Mouse (Mus musculus): Measurements from ENCODE around the gene Fam3a. TPM values are rescaled to one million over a fixed set of nuclear protein-coding genes. Genes with fewer than 3 reads are reported as not detected.
"Not testable (repeated sequence)": the region's sequence is repeated elsewhere in the genome, so short reads cannot be mapped to it uniquely, and the experiment has no call there.

Fam3a gene
- polyA plus RNA-seq (2017; shearing (Covaris generic)), result 10 to 100 TPM; 28.6 to 47.0 TPM

DNA sequence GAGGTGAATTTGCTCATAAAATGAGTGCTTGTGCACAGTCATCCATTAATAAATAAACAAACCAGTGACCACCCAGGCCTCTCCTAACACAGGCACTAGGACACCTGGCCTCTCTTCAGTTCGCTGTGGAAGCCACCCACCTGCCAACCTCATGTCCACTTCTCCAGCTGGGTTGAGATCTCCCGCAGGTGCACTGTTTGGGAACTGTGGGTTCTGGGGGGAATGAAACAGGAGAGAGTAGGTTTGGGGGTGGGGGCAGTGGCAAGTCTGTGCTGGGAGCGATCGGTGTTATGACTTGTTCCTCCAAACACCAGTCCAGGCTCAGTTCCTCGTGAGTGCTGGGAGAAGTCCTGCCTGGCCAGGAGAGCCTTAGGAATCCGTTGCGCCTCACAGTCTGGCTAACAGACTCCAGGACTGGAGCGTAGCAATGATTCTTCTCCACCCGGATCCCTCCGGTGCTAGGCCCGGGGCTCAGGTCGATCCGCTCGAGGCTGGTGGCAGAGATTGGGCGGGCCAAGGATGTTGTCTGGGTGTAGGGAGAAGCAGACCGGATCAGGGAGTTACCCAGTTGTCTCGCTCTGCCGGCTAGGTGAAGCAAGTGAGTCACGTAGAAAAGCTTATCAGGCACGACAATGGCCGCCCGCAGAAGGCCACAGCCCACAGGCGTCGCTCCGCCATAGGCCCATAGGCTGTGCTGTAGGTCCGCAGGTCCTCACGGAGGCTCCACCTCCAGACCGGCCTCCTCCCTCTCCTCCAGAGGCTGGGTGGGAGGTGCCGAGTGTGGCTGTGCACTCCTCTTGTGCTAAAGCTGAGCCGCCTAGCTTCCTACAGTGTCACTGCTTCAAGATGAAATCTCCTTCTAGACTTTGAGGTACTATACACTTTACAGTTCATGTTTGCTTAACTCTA, at the start of gene Fam3a, which contains the start of gene Ikbkg:
Gene Fam3a (minus strand): TSS at position 738 of the 909 bp plus-strand sequence.
Gene Ikbkg (plus strand): TSS at position 756 of the 909 bp plus-strand sequence.
- ATAC-seq, result peak; percentile 99

DNA sequence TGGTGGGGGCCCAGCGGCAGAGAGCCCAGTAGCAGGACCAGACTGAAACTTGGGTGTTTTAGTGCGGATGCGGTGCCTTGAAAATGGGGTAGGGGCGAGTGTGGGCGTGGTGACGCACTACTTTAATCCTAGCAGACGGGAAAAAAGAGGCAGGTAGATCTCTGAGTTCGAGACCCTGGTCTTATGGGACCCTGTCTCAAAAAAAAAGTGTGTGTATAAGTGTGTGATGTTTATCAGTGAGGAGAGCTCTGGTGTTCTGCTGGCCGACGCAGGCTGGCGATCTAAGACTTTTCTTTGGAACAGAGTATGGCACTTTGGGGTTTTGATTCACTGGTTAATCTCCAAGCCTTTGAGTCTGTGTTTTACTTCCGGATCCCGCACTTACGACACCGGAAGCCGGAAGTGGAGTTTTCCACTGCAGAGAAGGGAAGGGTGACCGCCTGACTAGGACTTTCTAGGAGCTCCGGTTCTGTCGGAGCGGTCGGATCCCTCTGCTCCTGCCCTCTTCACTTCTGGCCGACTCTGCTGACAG, 36.3 kb upstream of the Fam3a start:
- peak; percentile 71 for ATAC-seq

DNA sequence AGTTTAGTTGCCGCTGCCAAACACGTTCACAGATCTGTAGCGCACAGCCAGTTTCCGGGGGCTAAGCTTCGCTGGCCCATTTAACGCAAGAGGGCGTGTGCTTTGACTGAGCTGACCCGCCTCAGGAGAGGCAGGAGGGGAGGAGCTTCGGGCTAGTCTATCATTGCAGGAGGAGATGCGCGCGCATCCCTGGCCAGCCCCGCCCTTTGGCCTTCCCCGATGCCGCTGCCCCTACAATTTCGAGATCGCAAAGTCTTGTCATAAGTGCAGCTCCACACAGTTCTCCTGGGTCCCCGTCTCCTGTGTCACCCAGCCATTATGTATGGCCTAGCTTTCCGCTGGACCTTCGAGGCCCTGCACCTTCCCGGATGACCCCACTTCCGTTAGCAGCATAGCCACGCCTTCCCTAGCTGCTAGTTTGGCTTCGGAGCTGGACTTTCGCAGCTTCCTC, 35.8 kb upstream of the Fam3a start, which contains the start of gene G6pdx:
Gene G6pdx (minus strand): TSS at position 369 of the 451 bp plus-strand sequence.
- peak; percentile 83 for ATAC-seq

DNA sequence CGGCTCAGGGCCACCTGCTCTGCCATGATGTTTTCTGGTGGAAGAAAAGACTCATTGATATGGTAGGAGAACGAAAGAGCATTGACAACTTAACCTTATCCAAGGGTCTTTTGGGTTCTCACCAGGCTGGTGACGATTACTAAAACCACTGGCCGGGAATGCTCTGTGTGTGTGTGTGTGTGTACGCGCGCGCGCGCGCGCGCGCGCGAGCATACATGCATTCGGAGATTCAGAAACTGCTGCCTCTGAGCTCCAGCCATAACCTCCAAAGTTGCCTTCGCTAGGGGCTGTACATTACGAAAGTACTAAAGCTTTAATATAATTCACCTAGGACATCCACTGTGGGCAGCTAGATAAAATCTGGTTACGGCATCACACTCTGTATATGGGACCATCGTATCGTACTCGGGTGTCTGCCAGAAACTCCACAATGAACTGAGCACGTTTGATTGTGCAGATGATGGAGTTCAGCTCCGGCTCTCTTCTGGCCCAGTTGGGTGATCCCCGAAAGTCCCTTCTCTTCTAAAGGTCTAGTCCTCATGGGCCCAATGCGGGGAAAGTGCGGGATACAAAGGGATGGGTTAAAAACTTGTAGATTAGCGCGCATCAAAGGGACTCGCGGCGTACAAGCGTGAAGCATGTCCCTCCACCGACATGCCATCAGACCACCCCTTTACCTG, 35.2 kb upstream of the Fam3a start:
- ATAC-seq, result peak; percentile 27

DNA sequence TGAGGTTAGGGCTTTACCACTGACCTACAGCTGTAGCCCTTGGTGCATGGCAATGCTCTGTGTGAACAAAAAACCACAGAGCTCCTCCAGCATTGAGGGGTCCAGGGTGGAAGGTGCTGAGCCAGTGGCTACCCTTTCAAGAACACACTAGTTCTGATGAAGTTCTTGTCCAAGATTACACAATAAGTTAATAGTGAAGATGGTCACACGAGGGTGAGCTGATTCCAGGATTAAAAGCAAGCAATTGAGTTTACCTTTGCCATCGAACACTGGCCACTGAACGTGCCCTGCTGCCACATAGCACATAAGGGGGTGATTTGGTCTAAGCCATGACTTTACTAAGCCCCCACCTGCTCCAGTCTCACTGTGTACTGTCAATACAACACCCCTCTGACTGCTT, 34.0 kb upstream of the Fam3a start:
- no peak for ATAC-seq

DNA sequence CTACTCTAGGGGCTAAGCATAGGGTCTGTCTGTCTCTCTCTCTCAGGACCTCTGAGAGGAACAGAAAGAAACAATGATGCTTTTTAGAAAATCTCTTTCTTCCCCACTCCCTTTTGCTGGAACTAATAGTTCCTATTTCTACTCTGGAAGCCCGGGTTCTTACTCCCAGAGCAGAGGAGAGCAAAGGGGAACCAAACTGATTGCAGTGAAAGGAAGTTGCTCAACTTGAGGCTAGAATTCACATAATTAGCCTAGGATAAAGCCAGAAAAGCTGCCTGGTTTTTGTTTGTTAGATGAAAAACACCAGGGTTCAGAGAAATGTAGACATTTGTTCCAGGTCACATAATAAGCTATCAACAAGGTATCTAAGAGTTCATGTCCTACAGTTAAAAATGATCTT, 33.2 kb upstream of the Fam3a start:
- ATAC-seq, result no peak

DNA sequence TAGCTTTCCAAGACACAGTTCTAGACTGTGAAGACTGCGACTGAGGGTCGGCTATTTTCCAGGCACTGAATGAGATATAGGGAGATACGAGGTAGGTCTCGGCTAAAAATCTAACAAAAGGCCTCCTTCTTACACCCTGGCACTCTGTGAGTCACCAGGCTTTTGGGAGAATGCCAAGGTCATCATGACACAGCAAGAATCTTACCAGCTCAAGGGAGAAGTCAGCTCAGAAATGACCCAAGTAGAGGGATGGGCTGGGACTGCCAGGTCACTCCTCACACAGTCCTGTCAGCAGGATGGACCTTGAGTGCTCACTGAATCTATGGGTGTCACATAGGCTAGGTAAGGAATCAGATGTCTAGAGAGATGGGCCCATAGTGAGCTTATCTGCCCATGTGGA, 32.1 kb upstream of the Fam3a start:
- ATAC-seq, result no peak

DNA sequence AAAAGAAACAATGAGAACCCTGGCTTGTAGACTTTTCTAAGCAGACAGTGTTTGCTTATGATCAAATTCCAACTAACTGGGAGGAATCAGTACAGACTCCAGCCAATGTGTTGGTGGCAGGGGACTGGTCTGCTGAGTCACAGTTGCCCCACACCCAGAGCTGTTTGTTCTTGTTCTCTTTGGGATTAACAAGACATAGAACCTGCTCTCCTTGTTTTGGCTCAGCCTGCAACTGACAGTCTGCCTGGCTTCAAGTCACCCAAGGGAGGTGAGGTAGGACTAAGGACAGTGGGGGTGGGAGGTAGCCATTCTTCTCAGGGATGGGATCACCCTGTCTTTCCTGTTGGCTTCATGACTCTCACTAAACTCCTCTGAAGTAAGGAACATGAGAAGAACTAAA, 31.4 kb upstream of the Fam3a start:
- ATAC-seq, result no peak

DNA sequence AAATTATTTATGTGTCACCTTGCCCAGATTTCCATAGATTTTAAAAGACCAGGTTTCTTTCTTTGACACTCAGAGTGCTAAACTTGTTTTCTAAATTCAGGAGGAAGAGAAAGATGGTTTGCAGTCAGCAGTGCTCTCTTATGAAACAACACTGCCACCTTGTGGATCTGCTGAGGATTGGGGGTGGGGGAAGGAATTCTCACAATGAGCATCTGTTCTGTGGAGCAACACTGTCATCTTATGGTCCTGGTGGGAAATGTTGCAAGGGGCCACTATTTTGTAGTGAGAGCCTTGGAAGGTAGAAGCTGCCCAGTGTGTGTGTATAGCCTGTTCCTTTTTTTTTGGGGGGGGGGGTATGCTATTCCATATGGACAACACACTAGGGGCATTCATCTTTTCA, 20.3 kb upstream of the Fam3a start:
- peak; percentile 90 for ATAC-seq

DNA sequence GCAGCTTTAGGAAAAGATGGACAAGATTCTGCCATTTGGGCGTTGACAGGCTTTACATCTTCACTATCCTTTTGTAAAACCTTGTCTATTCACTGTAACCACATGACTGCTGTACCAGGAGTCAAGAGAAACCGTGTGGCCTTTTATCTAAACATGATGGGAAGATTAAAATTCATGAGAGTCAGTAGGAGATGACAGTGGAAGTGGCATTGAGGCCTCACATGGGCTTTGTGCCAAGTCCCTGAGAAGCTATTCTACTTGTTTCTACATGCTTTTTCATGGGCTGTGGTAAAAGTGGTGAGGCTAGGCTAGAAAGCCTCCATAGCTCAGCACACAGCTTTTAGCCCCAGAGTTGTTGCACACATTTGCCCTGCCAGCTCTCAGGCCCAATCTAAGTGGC, 15.3 kb upstream of the Fam3a start:
- no peak for ATAC-seq

DNA sequence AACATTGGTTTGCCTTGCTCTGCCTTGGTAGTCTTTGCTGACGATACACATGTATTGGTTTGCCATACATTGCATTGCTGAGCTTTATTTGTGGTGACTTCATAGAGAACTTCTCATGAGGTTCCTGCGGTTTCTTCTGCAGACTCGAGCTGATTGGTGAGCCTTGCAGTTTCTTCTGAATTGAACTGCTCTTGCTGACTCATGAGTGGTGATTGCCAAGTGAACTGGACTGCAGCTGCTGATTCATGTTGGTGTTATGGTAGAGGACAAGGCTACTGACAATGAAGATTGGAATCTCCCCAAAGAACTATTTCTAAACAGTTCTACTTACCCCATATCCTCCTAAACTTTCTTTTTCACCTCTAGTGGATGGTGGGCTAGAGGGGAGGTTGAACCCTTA, 7.1 kb upstream of the Fam3a start:
- no peak for ATAC-seq

DNA sequence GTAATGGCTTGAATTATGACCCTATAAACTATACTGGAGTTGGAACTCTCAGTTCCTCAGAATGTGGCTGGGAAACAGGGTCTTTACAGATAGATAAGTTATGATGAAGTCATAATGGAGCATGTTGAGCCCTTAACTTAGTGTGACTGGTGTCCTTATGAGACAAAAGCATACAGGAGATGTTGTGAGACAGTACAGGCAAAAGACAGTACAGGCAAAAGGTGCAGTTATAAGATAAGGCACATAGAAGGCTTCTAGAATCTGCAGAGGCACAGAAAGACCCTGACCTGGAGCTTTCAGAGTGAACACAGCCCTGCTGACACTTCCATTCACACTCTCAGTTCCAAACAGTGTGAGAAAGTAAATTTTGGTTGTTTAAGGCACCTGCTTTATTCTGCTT, 4.9 kb downstream of the Fam3a start:
- no peak for ATAC-seq

DNA sequence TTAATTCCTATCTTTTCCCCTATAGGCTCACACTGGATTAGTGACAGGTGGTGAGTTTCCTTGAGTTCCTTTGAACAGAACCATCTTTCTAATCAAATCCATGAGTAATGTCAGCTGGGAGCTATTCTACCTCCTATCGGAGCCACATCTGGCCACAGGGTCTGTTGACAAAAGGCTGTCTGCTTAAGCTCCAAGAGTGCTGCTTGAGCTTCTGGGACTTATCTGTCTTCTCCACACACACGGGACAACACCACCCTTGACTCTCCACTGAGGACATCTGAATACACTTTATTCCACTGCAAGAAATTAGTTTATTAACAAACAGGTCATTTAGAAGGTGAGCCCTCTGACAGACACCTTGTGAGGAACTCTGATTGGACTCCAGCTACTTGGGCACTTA, 8.6 kb downstream of the Fam3a start:
- no peak for ATAC-seq

DNA sequence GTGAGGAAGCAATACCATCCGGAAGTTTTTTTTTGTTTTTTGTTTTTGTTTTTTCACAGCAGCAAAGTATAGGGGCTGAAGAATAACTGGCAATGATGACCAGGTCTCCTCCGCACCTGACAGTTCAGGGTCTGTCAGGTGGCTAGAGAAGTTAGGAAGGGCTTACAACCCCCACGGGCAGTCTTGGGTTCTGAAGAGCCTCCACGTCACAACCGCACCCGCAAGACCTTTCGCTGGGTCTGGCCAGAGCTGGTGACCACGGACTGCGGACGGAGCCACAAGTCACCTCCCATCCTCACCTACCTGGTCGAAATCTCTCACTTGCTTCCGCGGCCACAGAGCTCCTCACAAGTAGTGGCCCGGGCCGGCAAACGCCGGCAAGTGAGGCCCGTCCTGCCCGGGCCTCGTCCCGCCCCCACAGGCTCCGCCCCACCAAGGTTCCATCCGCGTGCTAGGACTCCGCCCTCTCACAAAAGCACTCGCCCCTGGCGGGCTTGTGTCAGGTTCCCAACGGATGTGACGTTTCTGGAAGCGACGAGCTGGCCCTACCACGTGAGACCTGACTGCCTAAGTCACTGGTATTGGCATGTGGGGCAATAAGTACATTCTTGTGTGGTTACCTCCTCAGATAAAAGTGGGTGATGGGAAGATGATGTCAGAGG, 20.1 kb downstream of the Fam3a start, which contains the start of the genes Ubl4a and Slc10a3:
Gene Ubl4a (minus strand): TSS at position 331 of the 662 bp plus-strand sequence.
Gene Slc10a3 (minus strand): TSS at position 462 of the 662 bp plus-strand sequence.
- ATAC-seq, result peak; percentile 95

DNA sequence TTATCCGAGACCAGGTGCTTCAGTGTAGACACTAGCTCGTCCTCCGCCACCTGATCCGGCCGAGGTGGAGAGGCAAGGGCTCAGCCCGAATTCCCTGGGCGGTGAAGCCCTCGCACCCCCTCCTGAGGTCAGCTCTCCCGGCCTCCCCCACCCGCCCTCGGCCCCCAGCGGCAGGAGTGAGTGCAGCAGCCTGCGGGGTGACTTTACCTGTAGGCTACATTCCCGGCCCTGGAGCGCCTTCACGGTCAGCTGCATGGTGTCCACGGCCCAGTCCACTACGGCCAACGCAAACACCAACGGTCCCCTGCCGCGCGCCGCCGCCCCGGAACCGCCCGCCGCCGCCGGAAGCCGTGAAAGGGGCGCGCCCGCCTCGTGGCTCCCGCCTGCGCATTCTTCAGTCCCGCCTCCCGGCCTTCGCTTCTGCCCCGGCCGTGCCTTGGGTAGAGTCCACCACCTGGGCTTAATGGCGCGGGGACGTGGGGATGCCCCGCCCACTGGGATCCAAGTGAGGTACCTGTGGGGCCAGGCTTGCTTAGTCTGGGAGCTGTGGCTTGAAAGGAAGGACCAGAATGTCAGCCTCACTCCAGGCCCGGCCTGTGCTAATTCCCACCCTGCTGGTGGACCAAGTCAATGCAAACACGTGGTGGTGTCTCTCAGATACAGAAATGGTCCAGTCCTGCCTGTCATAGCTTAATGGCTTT, 24.7 kb downstream of the Fam3a start:
- ATAC-seq, result peak; percentile 56

DNA sequence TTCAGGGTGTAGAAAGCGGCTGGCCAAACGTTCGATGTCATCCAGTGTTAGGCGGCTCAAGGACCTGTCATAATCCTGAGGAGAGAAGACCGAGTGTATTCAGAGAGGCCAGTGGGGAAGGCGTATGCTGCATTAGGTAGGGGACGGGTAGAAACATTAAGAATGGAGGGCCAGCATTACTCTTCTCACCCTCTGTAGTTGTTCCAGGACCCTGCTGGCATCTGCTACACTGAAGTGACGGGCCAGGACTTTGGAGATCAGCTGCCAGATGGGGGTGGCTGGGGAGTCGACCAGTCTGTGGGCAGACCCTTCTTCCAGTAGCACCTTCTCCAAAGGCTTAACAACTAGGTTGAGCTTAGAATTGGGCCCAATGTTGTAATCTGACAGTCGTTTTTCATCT, 25.6 kb downstream of the Fam3a start:
- no peak for ATAC-seq

DNA sequence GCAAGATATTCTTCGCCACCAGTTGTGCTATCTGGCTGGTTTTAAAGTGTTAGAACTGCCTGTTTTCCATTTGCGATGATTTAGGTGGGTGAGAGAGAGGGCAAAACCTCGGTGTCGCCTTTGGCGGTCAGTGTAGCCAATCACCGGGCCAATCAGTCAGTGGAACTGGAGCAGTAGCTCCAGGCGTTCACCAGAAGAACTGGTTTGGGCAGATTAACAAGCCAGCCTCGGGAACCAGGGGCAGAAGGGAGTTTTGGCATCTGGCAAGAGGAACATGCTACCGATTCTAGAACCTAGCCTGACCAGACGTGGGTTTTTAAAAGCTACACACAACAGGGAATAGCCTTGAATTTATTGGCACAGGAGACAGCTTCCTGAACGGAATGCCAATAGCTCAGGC, 33.9 kb downstream of the Fam3a start:
- ATAC-seq, result no peak

DNA sequence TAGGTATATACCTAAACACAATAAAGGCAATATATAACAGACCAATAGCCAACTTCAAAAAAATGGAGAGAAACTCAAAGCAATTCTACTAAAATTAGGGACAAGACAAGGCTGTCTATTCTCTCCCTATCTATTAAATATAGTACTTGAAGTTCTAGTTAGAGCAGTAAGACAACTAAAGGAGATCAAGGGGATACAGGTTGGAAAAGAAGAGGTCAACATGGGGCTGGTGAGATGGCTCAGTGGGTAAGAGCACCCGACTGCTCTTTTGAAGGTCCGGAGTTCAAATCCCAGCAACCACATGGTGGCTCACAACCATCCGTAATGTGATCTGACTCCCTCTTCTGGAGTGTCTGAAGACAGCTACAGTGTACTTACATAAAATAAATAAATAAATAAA, 36.0 kb downstream of the Fam3a start:
- not testable (repeated sequence) for ATAC-seq

DNA sequence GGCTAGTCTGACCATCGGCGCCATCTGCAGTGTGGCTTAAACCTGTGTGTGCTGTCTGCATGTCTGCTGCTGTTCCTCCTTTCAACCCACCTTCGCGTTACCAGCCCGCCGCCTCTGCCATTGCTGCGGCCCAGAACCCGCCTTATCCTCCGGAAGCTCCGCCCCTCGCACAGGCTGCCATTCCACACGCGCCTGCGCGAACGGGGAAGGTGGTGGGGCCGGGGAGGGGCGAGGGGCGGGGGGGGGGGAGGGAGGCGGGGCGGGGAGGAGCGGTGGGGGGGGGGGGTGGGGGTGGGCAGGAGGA, 39.7 kb downstream of the Fam3a start, which contains the start of gene Lage3:
Gene Lage3 (minus strand): TSS at position 152 of the 304 bp plus-strand sequence.
- peak; percentile 92 for ATAC-seq

DNA sequence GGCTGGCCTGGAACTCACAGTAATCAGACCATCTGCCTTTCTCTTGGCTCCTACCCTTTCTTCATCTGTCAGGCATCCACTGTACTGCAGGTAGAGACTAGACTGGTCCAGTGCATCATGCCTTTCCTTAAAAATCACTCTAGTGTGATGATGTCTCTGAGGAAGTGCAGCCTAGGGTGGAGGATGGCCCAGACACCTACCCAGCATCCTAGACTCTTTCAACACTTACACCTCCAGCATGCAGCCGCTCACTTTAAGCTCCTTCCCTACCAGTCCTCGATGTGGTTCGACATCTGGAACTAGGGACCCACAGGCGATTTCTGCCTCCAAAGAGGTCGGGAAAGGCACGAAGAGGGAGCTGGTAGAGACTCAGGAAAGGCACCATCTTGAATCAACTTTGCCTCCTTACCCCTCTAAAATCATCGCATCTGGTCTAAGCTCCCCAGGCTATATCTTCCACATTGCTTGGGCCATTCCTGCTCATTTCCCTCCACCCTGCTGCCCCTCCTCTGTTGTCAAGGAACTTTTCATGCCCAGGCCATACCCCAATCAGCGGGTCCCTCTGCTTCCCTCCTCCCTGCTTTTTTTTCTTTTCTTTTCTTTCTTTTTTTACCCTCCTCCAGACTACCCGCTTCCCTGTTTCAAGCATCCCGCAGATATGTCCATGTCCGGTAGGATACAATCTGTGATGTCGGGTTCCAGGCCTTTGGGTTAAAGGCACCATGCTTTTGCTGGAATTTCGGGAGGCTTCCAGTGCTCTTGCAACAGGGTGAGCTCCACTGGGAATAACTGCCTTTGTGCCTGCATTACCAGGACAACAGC, 40.2 kb downstream of the Fam3a start:
- peak; percentile 29 for ATAC-seq
